Mouse (Mus musculus): Measurements from ENCODE around the gene Aars2. TPM values are rescaled to one million over a fixed set of nuclear protein-coding genes. Genes with fewer than 3 reads are reported as not detected.

The Aars2 gene
- polyA plus RNA-seq, 1 experiment from 2014 or later: 10.4 TPM

- Histone ChIP-seq H3K4me1 (ENCODE audit: control insufficient read depth, insufficient read depth, low read length) (no peaks in the 10 kb centered on the region), H3K9me3 (replicated peaks; ENCODE audit: control insufficient read depth, low read length) (no peaks in the 10 kb centered on the region), H3K27me3 (replicated peaks; ENCODE audit: control insufficient read depth, insufficient read depth, low read length) (peaks cover 7% of the 10 kb centered on the region; the same call in 1 of the 2 replicates), H3K36me3 (ENCODE audit: control insufficient read depth, insufficient read depth, low read length) (no peaks in the 10 kb centered on the region), H3K9ac (ENCODE audit: low read length) (peak overlapping the region; percentile 75), H3K4me3 (ENCODE audit: low read depth, low read length) (peak overlapping the region; percentile 58), H3K4me2 (ENCODE audit: low read length) (peak overlapping the region; percentile 95), H3K27ac (ENCODE audit: low read depth, low read length) (no peak overlapping the region)
- 2% methylated on average over 14 of the region's 14 CpGs for WGBS
- DNase-seq (ENCODE audit: low spot score) (no peak), ATAC-seq (no peak)
These were observed 49.5 kb downstream of the Aars2 start for GRCm38 (mm10) chr17:45556107-45556489.

- H3K27ac ChIP-seq (ENCODE audit: low read depth, low read length): no peak overlapping the region
- no peaks in the 10 kb centered on the region for H3K36me3 ChIP-seq (ENCODE audit: control insufficient read depth, insufficient read depth, low read length)
- no peaks in the 10 kb centered on the region for H3K9me3 ChIP-seq (replicated peaks; ENCODE audit: control insufficient read depth, low read length)
- no peak overlapping the region for H3K9ac ChIP-seq (ENCODE audit: low read length)
- ATAC-seq: no peak
- DNase-seq (ENCODE audit: low spot score): no peak
- 0 out of 2 replicates have a peak overlapping the region, but pooled peaks have one; percentile 58 for H3K4me3 ChIP-seq (ENCODE audit: low read depth, low read length)
- peaks cover 7% of the 10 kb centered on the region; the same call in 1 of the 2 replicates for H3K27me3 ChIP-seq (replicated peaks; ENCODE audit: control insufficient read depth, insufficient read depth, low read length)
- WGBS: 73% methylated on average over 3 of the region's 3 CpGs
- H3K4me2 ChIP-seq (ENCODE audit: low read length): peak overlapping the region; percentile 95
- no peaks in the 10 kb centered on the region for H3K4me1 ChIP-seq (ENCODE audit: control insufficient read depth, insufficient read depth, low read length)
These were observed 50.0 kb downstream of the Aars2 start for GRCm38 (mm10) chr17:45556514-45557245.

GRCm38 (mm10) chr17:45557246-45557824 is 50.7 kb downstream of the Aars2 start:
- Histone ChIP-seq H3K27me3 (replicated peaks; ENCODE audit: control insufficient read depth, insufficient read depth, low read length) (peaks cover 7% of the 10 kb centered on the region; the same call in 1 of the 2 replicates), H3K9ac (ENCODE audit: low read length) (no peak overlapping the region; the same call in 1 of the 2 replicates), H3K27ac (ENCODE audit: low read depth, low read length) (no peak overlapping the region), H3K36me3 (ENCODE audit: control insufficient read depth, insufficient read depth, low read length) (no peaks in the 10 kb centered on the region), H3K4me2 (ENCODE audit: low read length) (no peak overlapping the region), H3K4me3 (ENCODE audit: low read depth, low read length) (no peak overlapping the region), H3K4me1 (ENCODE audit: control insufficient read depth, insufficient read depth, low read length) (no peaks in the 10 kb centered on the region), H3K9me3 (replicated peaks; ENCODE audit: control insufficient read depth, low read length) (no peaks in the 10 kb centered on the region)
- no peak for ATAC-seq
- 80% methylated on average over 7 of the region's 7 CpGs for WGBS
- DNase-seq (ENCODE audit: low spot score): no peak

GRCm38 (mm10) chr17:45557998-45558862 is 51.6 kb downstream of the Aars2 start:
- H3K36me3 ChIP-seq (ENCODE audit: control insufficient read depth, insufficient read depth, low read length): no peaks in the 10 kb centered on the region
- ATAC-seq: no peak
- WGBS: 70% methylated on average over 16 of the region's 16 CpGs
- DNase-seq (ENCODE audit: low spot score): no peak
- peaks cover 7% of the 10 kb centered on the region; the same call in 1 of the 2 replicates for H3K27me3 ChIP-seq (replicated peaks; ENCODE audit: control insufficient read depth, insufficient read depth, low read length)
- H3K9ac ChIP-seq (ENCODE audit: low read length): peak overlapping the region; percentile 25; the same call in 1 of the 2 replicates
- H3K4me2 ChIP-seq (ENCODE audit: low read length): no peak overlapping the region
- H3K9me3 ChIP-seq (replicated peaks; ENCODE audit: control insufficient read depth, low read length): no peaks in the 10 kb centered on the region
- no peak overlapping the region for H3K4me3 ChIP-seq (ENCODE audit: low read depth, low read length)
- no peaks in the 10 kb centered on the region for H3K4me1 ChIP-seq (ENCODE audit: control insufficient read depth, insufficient read depth, low read length)
- H3K27ac ChIP-seq (ENCODE audit: low read depth, low read length): no peak overlapping the region

GRCm38 (mm10) chr17:45559732-45560525 is 53.3 kb downstream of the Aars2 start:
- H3K4me1 ChIP-seq (ENCODE audit: control insufficient read depth, insufficient read depth, low read length): peaks cover 5% of the 10 kb centered on the region
- ATAC-seq (no peak), DNase-seq (ENCODE audit: low spot score) (no peak)
- H3K27ac ChIP-seq (ENCODE audit: low read depth, low read length): no peak overlapping the region
- peaks cover 7% of the 10 kb centered on the region; the same call in 1 of the 2 replicates for H3K27me3 ChIP-seq (replicated peaks; ENCODE audit: control insufficient read depth, insufficient read depth, low read length)
- no peak overlapping the region for H3K4me3 ChIP-seq (ENCODE audit: low read depth, low read length)
- no peaks in the 10 kb centered on the region for H3K36me3 ChIP-seq (ENCODE audit: control insufficient read depth, insufficient read depth, low read length)
- no peak overlapping the region for H3K4me2 ChIP-seq (ENCODE audit: low read length)
- WGBS: 83% methylated on average over 15 of the region's 15 CpGs
- no peak overlapping the region for H3K9ac ChIP-seq (ENCODE audit: low read length)
- no peaks in the 10 kb centered on the region for H3K9me3 ChIP-seq (replicated peaks; ENCODE audit: control insufficient read depth, low read length)

GRCm38 (mm10) chr17:45563216-45563615 is 56.6 kb downstream of the Aars2 start:
- H3K4me1 ChIP-seq (ENCODE audit: control insufficient read depth, insufficient read depth, low read length): peaks cover 8% of the 10 kb centered on the region
- H3K4me2 ChIP-seq (ENCODE audit: low read length): peak overlapping the region; percentile 98; the same call in 1 of the 2 replicates
- DNase-seq (ENCODE audit: low spot score) (no peak), ATAC-seq (no peak)
- H3K9me3 ChIP-seq (replicated peaks; ENCODE audit: control insufficient read depth, low read length): no peaks in the 10 kb centered on the region
- no peaks in the 10 kb centered on the region for H3K27me3 ChIP-seq (replicated peaks; ENCODE audit: control insufficient read depth, insufficient read depth, low read length)
- no peak overlapping the region for H3K9ac ChIP-seq (ENCODE audit: low read length)
- H3K36me3 ChIP-seq (ENCODE audit: control insufficient read depth, insufficient read depth, low read length): peaks cover 33% of the 10 kb centered on the region
- no peak overlapping the region for H3K27ac ChIP-seq (ENCODE audit: low read depth, low read length)
- WGBS: 79% methylated on average over 12 of the region's 12 CpGs
- no peak overlapping the region for H3K4me3 ChIP-seq (ENCODE audit: low read depth, low read length)

GRCm38 (mm10) chr17:45563655-45564530 is 57.3 kb downstream of the Aars2 start, which contains the start of gene Slc35b2:
Gene Slc35b2, plus strand, starts transcription at chr17:45563874.
- under 1% methylated on average over 56 of the region's 61 CpGs for WGBS
- peak within 1 kb of the TSS; percentile 81 for H3K27ac ChIP-seq (ENCODE audit: low read depth, low read length)
- H3K4me1 ChIP-seq (ENCODE audit: control insufficient read depth, insufficient read depth, low read length): peaks cover 8% of the 10 kb centered on the region
- DNase-seq (ENCODE audit: low spot score) (peak; percentile 91), ATAC-seq (peak; percentile 88)
- H3K9me3 ChIP-seq (replicated peaks; ENCODE audit: control insufficient read depth, low read length): no peaks in the 10 kb centered on the region
- peak within 1 kb of the TSS; percentile 88 for H3K9ac ChIP-seq (ENCODE audit: low read length)
- H3K4me3 ChIP-seq (ENCODE audit: low read depth, low read length): peak within 1 kb of the TSS; percentile 82
- peaks cover 40% of the 10 kb centered on the region for H3K36me3 ChIP-seq (ENCODE audit: control insufficient read depth, insufficient read depth, low read length)
- H3K27me3 ChIP-seq (replicated peaks; ENCODE audit: control insufficient read depth, insufficient read depth, low read length): no peaks in the 10 kb centered on the region
- peak within 1 kb of the TSS; percentile 98 for H3K4me2 ChIP-seq (ENCODE audit: low read length)
